Mouse (Mus musculus): ENCODE measurements around the gene Pex11g. TPM values are rescaled to one million over a fixed set of nuclear protein-coding genes. Genes with fewer than 3 reads are reported as not detected.

Pex11g gene
- polyA plus RNA-seq, 1 experiment from 2014 or later, result 4.4 TPM

DNA sequence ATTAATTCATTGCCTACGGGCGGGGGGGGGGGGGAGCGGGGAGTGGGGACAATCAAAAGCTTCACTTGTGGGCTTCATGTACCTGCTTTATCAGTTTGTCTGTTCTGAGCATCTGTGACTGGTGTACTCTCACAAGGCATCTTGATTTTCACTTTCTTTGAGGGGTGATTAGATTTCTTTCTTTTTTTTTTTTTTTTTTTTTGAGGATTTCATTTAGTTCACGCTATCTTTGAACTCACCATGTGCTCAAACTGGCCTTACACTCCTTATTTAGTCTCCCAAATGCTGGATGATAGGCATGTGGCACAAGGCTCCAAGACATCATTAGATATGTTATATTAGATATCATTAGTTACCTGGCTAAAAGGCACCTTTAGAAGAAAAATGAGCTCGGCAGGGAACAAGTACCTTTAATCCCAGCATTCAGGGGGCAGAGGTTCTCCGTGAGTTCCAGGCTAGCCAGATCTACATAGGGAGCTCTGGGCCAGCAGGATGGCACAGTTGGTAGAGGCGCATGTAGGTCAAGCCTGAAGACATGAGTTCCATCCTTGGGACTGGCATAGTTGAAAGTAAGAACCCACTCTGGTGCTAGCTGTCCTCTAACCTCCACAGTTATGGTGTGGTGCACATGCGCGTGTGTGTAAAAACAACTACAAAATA lies 536 bp upstream of the Pex11g start:
- WGBS, result 54% methylated on average over 9 of the region's 9 CpGs
- H3K27ac ChIP-seq, result peak overlapping the region; percentile 96
- DNase-seq (ENCODE audit: low spot score), result peak; percentile 8

DNA sequence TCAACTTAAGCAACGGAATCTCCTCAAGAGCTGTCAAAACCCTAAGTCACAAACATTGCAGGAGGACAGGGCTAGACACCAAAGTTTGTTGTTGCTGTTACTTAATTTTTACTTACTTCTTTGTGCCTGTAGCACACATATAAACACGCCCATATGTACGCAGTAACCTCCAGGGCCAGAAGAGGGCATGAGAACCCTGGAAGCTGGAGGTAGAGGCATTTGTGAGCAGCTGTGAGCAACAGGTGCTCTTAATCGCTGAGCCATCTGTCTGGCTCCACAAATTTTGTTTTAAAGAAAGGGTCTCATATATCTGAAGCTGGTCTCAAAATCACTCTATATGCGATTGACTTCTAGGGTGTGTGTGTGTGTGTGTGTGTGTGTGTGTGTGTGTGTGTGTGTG lies 3.2 kb downstream of the Pex11g start:
- Histone ChIP-seq H3K36me3 (no peaks in the 10 kb centered on the region; the same call in 1 of the 2 replicates), H3K4me1 (replicated peaks) (peaks cover 16% of the 10 kb centered on the region), H3K4me3 (no peak overlapping the region), H3K27me3 (ENCODE audit: insufficient read depth, poor library complexity, severe bottlenecking) (no peaks in the 10 kb centered on the region), H3K9me3 (no peaks in the 10 kb centered on the region), H3K27ac (no peak overlapping the region)
- 63% methylated on average over 5 of the region's 5 CpGs for WGBS
- DNase-seq (ENCODE audit: low spot score), result peak; percentile 62

More for the DNA sequence above, 536 bp upstream of the Pex11g start:
- H3K27me3 ChIP-seq (ENCODE audit: insufficient read depth, poor library complexity, severe bottlenecking), result no peaks in the 10 kb centered on the region
- H3K9me3 ChIP-seq, result no peaks in the 10 kb centered on the region
- H3K4me1 ChIP-seq (replicated peaks), result peaks cover 11% of the 10 kb centered on the region
- H3K4me3 ChIP-seq, result peak overlapping the region; percentile 56
- H3K36me3 ChIP-seq, result no peaks in the 10 kb centered on the region

- Histone ChIP-seq H3K27me3 (ENCODE audit: insufficient read depth, poor library complexity, severe bottlenecking) (no peaks in the 10 kb centered on the region), H3K27ac (no peak overlapping the region), H3K9me3 (no peaks in the 10 kb centered on the region), H3K36me3 (peaks cover 11% of the 10 kb centered on the region), H3K4me1 (replicated peaks) (peaks cover 14% of the 10 kb centered on the region), H3K4me3 (no peak overlapping the region)
- 87% methylated on average over 2 of the region's 2 CpGs for WGBS
- DNase-seq (ENCODE audit: low spot score), result no peak
Measured at GRCm38 (mm10) chr8:3463248-3463647, 4.2 kb downstream of the Pex11g start.

- no peaks in the 10 kb centered on the region for H3K4me1 ChIP-seq (replicated peaks)
- H3K36me3 ChIP-seq, result peaks cover 90% of the 10 kb centered on the region
- WGBS, result 97% methylated on average over 25 of the region's 25 CpGs
- DNase-seq (ENCODE audit: low spot score), result no peak
- no peaks in the 10 kb centered on the region for H3K27me3 ChIP-seq (ENCODE audit: insufficient read depth, poor library complexity, severe bottlenecking)
- H3K9me3 ChIP-seq, result 0 out of 2 replicates have a peak, but pooled peaks cover 3% of the 10 kb centered on the region
- H3K4me3 ChIP-seq, result no peak overlapping the region
- H3K27ac ChIP-seq, result no peak overlapping the region
Measured at GRCm38 (mm10) chr8:3451992-3452391, 15.5 kb downstream of the Pex11g start.

DNA sequence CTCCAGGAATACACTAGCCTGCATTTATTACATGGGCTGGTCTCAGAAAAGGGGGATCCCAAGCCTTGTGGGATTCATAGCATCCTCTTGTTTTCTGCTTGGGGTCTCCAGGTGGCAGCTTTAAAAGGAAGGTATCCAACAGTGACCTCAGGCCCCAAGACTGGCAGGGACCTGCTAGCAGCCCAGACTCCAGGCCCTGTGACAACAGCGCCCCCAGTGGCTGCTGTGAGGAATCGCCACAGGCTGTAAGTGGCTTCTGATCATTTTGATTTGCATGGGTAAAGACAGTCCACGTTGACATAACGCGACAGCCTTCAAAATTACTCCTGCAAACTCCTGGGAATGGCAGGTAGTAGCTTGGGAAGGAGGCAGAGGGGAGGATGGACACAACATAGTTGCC lies 16.8 kb downstream of the Pex11g start:
- peak; percentile 48 for DNase-seq (ENCODE audit: low spot score)
- H3K4me3 ChIP-seq, result no peak overlapping the region
- H3K4me1 ChIP-seq (replicated peaks), result no peaks in the 10 kb centered on the region
- H3K9me3 ChIP-seq, result 0 out of 2 replicates have a peak, but pooled peaks cover 3% of the 10 kb centered on the region
- no peak overlapping the region for H3K27ac ChIP-seq
- peaks cover 89% of the 10 kb centered on the region for H3K36me3 ChIP-seq
- WGBS, result 30% methylated on average over 5 of the region's 5 CpGs
- H3K27me3 ChIP-seq (ENCODE audit: insufficient read depth, poor library complexity, severe bottlenecking), result no peaks in the 10 kb centered on the region

- no peaks in the 10 kb centered on the region for H3K4me1 ChIP-seq (replicated peaks)
- 0 out of 2 replicates have a peak, but pooled peaks cover 3% of the 10 kb centered on the region for H3K9me3 ChIP-seq
- no peak for DNase-seq (ENCODE audit: low spot score)
- H3K4me3 ChIP-seq, result no peak overlapping the region
- no peak overlapping the region for H3K27ac ChIP-seq
- no peaks in the 10 kb centered on the region for H3K27me3 ChIP-seq (ENCODE audit: insufficient read depth, poor library complexity, severe bottlenecking)
- 91% methylated on average over 2 of the region's 2 CpGs for WGBS
- peaks cover 90% of the 10 kb centered on the region for H3K36me3 ChIP-seq
Measured at GRCm38 (mm10) chr8:3449226-3449625, 18.3 kb downstream of the Pex11g start.

DNA sequence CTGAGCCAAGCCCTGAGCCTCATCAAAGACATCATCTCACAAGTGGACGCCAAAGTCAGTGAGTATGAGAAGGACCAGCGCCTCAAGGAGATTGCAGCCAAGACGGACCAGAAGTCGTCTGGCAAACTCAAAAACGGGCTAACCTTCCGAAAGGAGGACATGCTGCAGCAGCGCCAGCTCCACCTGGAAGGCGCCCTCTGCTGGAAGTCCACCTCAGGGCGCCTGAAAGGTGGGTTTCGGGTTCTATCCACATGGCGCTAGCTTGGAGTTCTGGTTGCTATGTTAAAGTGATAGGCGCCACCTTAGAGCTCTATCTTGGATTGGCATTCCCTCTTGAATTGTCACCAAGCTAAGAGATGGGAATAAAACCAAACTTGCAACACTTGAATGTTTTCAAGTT lies 28.0 kb downstream of the Pex11g start:
- peak; percentile 15 for DNase-seq (ENCODE audit: low spot score)
- no peak overlapping the region for H3K4me3 ChIP-seq
- no peaks in the 10 kb centered on the region for H3K27me3 ChIP-seq (ENCODE audit: insufficient read depth, poor library complexity, severe bottlenecking)
- H3K9me3 ChIP-seq, result no peaks in the 10 kb centered on the region
- H3K4me1 ChIP-seq (replicated peaks), result no peaks in the 10 kb centered on the region
- H3K27ac ChIP-seq, result no peak overlapping the region
- peaks cover 93% of the 10 kb centered on the region for H3K36me3 ChIP-seq
- 76% methylated on average over 12 of the region's 12 CpGs for WGBS

DNA sequence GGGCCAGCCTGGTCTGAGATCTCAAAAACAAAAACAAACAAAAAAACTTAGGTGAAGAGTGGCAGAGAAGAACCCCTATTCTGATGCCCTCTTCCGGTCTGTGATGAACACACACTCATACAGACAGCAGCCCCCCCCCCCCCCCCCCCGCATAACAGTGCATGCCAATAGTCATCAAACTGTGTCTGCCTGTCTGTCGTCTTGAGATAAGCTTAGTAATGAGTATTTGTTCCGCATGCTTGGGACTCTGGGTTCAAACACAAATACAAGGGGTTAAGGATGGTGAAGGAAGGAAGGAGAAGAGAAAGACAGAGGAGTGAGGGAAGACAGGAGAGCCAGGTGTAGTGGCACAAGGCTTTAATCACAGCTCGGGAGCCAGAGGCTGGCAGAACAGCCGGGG lies 31.0 kb downstream of the Pex11g start:
- 87% methylated on average over 6 of the region's 6 CpGs for WGBS
- peaks cover 100% of the 10 kb centered on the region for H3K36me3 ChIP-seq
- DNase-seq (ENCODE audit: low spot score), result no peak
- no peaks in the 10 kb centered on the region for H3K4me1 ChIP-seq (replicated peaks)
- no peak overlapping the region for H3K4me3 ChIP-seq
- no peaks in the 10 kb centered on the region for H3K27me3 ChIP-seq (ENCODE audit: insufficient read depth, poor library complexity, severe bottlenecking)
- no peaks in the 10 kb centered on the region for H3K9me3 ChIP-seq
- no peak overlapping the region for H3K27ac ChIP-seq

- peaks cover 92% of the 10 kb centered on the region for H3K36me3 ChIP-seq
- no peaks in the 10 kb centered on the region for H3K9me3 ChIP-seq
- H3K27ac ChIP-seq, result no peak overlapping the region
- 89% methylated on average over 3 of the region's 3 CpGs for WGBS
- H3K27me3 ChIP-seq (ENCODE audit: insufficient read depth, poor library complexity, severe bottlenecking), result no peaks in the 10 kb centered on the region
- H3K4me1 ChIP-seq (replicated peaks), result no peaks in the 10 kb centered on the region
- H3K4me3 ChIP-seq, result no peak overlapping the region
- no peak for DNase-seq (ENCODE audit: low spot score)
Measured at GRCm38 (mm10) chr8:3431113-3431512, 36.4 kb downstream of the Pex11g start.

DNA sequence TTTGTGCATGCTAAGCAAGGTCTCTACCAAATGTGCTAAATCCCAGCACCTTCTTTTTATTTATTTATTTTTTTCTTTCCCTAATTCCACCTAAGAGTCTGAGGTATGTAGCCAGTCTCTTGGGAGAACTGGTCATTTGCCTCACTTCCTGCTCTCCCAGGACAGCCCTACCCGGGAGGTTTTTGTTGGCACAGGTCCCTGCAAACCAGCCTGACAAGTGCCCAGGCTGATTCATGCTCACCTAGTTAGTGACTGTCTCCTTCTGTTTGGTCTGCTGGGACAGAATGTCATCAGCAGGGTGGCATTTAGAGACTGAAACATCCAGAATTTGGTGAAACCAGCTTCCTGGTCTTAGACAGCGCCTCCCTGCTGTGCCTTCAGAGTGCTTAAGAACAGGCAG lies 37.5 kb downstream of the Pex11g start:
- H3K27ac ChIP-seq, result no peak overlapping the region
- H3K27me3 ChIP-seq (ENCODE audit: insufficient read depth, poor library complexity, severe bottlenecking), result no peaks in the 10 kb centered on the region
- H3K4me1 ChIP-seq (replicated peaks), result no peaks in the 10 kb centered on the region
- no peak for DNase-seq (ENCODE audit: low spot score)
- WGBS, result 85% methylated on average over 2 of the region's 2 CpGs
- no peaks in the 10 kb centered on the region for H3K9me3 ChIP-seq
- peaks cover 81% of the 10 kb centered on the region for H3K36me3 ChIP-seq
- H3K4me3 ChIP-seq, result no peak overlapping the region

DNA sequence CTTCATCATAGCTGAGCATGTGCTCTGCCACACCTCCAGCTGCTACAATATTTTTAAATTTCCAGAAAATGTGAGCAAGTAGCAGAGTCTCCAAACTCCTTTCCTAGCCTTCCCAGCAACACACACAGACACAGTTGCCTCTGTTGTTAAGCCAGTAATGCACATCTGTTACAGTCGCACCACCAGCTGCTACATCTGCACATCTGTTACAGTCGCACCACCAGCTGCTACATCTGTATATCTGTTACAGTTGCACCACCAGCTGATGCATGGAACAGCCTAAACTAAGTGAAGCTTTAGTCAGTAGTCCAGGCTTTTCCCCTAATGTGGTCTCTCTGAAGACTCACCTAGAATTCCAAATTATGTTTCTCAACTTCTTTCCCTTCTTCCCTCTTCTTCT lies 39.1 kb downstream of the Pex11g start:
- Histone ChIP-seq H3K4me3 (no peak overlapping the region), H3K27me3 (ENCODE audit: insufficient read depth, poor library complexity, severe bottlenecking) (no peaks in the 10 kb centered on the region), H3K4me1 (replicated peaks) (no peaks in the 10 kb centered on the region), H3K9me3 (no peaks in the 10 kb centered on the region), H3K27ac (no peak overlapping the region), H3K36me3 (peaks cover 65% of the 10 kb centered on the region)
- DNase-seq (ENCODE audit: low spot score), result no peak
- WGBS, result 89% methylated on average over 2 of the region's 2 CpGs

DNA sequence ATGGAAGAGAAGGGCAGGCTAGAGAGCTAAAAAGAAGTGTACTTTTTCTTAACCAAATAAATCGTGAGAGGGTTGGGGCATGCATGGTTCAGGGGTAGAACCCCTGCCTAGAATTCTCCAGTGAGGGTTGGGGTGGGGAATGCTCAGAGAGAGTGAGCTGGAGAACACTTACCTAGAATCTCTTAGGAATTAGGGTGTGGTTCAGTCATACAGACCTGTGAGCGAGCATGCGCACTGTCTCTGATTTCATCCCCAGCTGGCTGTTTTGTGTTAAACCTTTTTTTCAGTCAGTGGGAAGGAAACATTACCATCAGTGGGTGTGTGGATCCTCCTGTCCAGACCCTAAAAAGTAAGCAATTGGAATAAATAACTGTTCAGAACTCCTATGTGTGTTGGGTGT lies 41.3 kb downstream of the Pex11g start:
- DNase-seq (ENCODE audit: low spot score), result no peak
- H3K36me3 ChIP-seq, result peaks cover 43% of the 10 kb centered on the region
- no peak overlapping the region for H3K27ac ChIP-seq
- no peak overlapping the region for H3K4me3 ChIP-seq
- no peaks in the 10 kb centered on the region for H3K4me1 ChIP-seq (replicated peaks)
- H3K27me3 ChIP-seq (ENCODE audit: insufficient read depth, poor library complexity, severe bottlenecking), result no peaks in the 10 kb centered on the region
- H3K9me3 ChIP-seq, result no peaks in the 10 kb centered on the region
- WGBS, result 90% methylated on average over 3 of the region's 3 CpGs

DNA sequence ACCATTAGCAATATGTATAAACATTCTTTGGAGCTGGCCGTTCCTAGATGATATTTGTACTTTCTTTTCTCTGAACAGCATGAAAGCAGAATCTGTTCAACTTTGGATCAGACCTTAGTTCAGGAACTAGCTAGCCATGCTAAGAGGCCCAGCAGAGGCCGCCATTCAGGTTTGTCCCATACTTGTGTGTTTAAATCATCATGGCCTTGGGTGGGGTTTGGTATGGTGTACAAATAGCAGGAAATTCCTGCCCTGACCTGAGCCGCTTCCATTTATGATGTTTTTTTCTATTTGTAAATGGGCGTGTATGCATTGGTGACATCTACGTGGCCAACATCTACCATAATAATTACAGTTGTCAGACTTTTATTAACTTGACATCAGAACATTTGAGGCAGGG lies 42.3 kb downstream of the Pex11g start:
- Histone ChIP-seq H3K36me3 (peaks cover 34% of the 10 kb centered on the region), H3K27ac (no peak overlapping the region), H3K4me3 (no peak overlapping the region), H3K4me1 (replicated peaks) (0 out of 2 replicates have a peak, but pooled peaks cover 3% of the 10 kb centered on the region), H3K9me3 (no peaks in the 10 kb centered on the region), H3K27me3 (ENCODE audit: insufficient read depth, poor library complexity, severe bottlenecking) (no peaks in the 10 kb centered on the region)
- DNase-seq (ENCODE audit: low spot score), result no peak
- WGBS, result 91% methylated on average over 5 of the region's 5 CpGs

- Histone ChIP-seq H3K4me1 (replicated peaks) (peaks cover 29% of the 10 kb centered on the region), H3K36me3 (peaks cover 3% of the 10 kb centered on the region; the same call in 1 of the 2 replicates), H3K27ac (no peak overlapping the region), H3K4me3 (no peak overlapping the region), H3K27me3 (ENCODE audit: insufficient read depth, poor library complexity, severe bottlenecking) (no peaks in the 10 kb centered on the region), H3K9me3 (no peaks in the 10 kb centered on the region)
- no peak for DNase-seq (ENCODE audit: low spot score)
- 90% methylated on average over 5 of the region's 5 CpGs for WGBS
Measured at GRCm38 (mm10) chr8:3421507-3421906, 46.0 kb downstream of the Pex11g start.
